Comparison of ENCODE assay signal across 17 mouse cellular contexts in genomic region chr9:70082357-70083204, GRCm38 (mm10). TPM values are rescaled to one million over a fixed set of nuclear protein-coding genes. Genes with fewer than 3 reads are reported as not detected.
DNase-seq lines count a peak whose midpoint lies in the region; ATAC-seq and TF ChIP-seq lines count a peak whose summit lies in the region.
"Had no signal": no experiment of that assay in that cellular context is flagged by ENCODE, and none has a peak within 500 bp of the region (broad histone marks: within the 10 kb centered on the region; RNA-seq: fewer than 3 reads in every experiment).

No protein-coding gene starts in this region.

- TF ChIP-seq CTCF in E14TG2a.4 (conservative IDR thresholded peaks at IDR 0.05; ENCODE audit: low read length), result no peak

- DNase-seq in heart, embryonic 10.5 days (ENCODE audit: low spot score), result no peak
- no peak for DNase-seq in heart, adult 18-20 months
- peak; percentile 21 for DNase-seq in forelimb bud, embryonic 11.5 days (ENCODE audit: low read depth, low spot score)
- no peak for DNase-seq in limb, embryonic 14.5 days (ENCODE audit: low spot score)
- no peak for DNase-seq in spleen, postnatal 4 days (ENCODE audit: low spot score in 2 of 2)
- no peak for DNase-seq in adrenal gland, postnatal 14 days
- DNase-seq: cerebellum, adult 9-10 months; kidney, postnatal 36 days; lung, embryonic 14.5 days had no signal

- TF ChIP-seq POLR2A in limb, embryonic 14.5 days (IDR thresholded peaks at IDR 0.05; ENCODE audit: borderline replicate concordance, extremely low read depth, insufficient read depth, insufficient read length), result no peak

- ATAC-seq in limb, embryonic 14.5 days (ENCODE audit: low FRiP score, low read depth), result peak; percentile 64; the same call in 1 of the 2 replicates
- ATAC-seq in cerebellum, adult (ENCODE audit: insufficient number of reproducible peaks, low FRiP score, low TSS enrichment), result no peak

- H3K4me2 ChIP-seq in limb, embryonic 14.5 days (replicated peaks; ENCODE audit: low read depth, low read length, severe bottlenecking), result peak overlapping the region; percentile 44
- H3K4me2 ChIP-seq: forebrain, embryonic 12.5 days; lung, embryonic 14.5 days; stomach, embryonic 15.5 days had no signal

- no peak overlapping the region for H3K4me3 ChIP-seq in heart, embryonic 10.5 days
- H3K4me3 ChIP-seq in E14TG2a.4 (replicated peaks; ENCODE audit: low read length), result peak overlapping the region; percentile 61
- H3K4me3 ChIP-seq in limb, embryonic 14.5 days (replicated peaks; ENCODE audit: low read length), result peak overlapping the region; percentile 24
- H3K4me3 ChIP-seq: forebrain, embryonic 12.5 days; myocyte; stomach, embryonic 15.5 days had no signal

- H3K27ac ChIP-seq in heart, embryonic 10.5 days, result peak overlapping the region; percentile 16; the same call in 1 of the 2 replicates
- peak overlapping the region; percentile 28; the same call in 1 of the 2 replicates for H3K27ac ChIP-seq in limb, embryonic 14.5 days (replicated peaks; ENCODE audit: low read depth, low read length)
- H3K27ac ChIP-seq: forebrain, embryonic 12.5 days; stomach, embryonic 15.5 days had no signal

- no peaks in the 10 kb centered on the region for H3K36me3 ChIP-seq in heart, embryonic 10.5 days
- no peaks in the 10 kb centered on the region for H3K36me3 ChIP-seq in E14TG2a.4 (ENCODE audit: insufficient read depth, low read length)
- no peaks in the 10 kb centered on the region for H3K36me3 ChIP-seq in limb, embryonic 14.5 days (ENCODE audit: control insufficient read depth, insufficient read depth, low read length)
- H3K36me3 ChIP-seq: forebrain, embryonic 12.5 days; stomach, embryonic 15.5 days had no signal

- H3K9me3 ChIP-seq in heart, embryonic 10.5 days, result no peaks in the 10 kb centered on the region
- peaks cover 19% of the 10 kb centered on the region for H3K9me3 ChIP-seq in E14TG2a.4 (ENCODE audit: low read length)
- no peaks in the 10 kb centered on the region for H3K9me3 ChIP-seq in limb, embryonic 14.5 days (ENCODE audit: control insufficient read depth, low read length)
- H3K9me3 ChIP-seq: forebrain, embryonic 12.5 days; stomach, embryonic 15.5 days had no signal

- WGBS in heart, embryonic 10.5 days, result 63% methylated on average over 25 of the region's 25 CpGs
- 18% methylated on average over 25 of the region's 25 CpGs for WGBS in limb, embryonic 14.5 days

- peak overlapping the region; percentile 25; the same call in 1 of the 2 replicates for H3K9ac ChIP-seq in limb, embryonic 14.5 days (ENCODE audit: low read depth, low read length, severe bottlenecking)
- H3K9ac ChIP-seq: forebrain, embryonic 12.5 days; lung, embryonic 14.5 days; stomach, embryonic 15.5 days had no signal

- peaks cover 8% of the 10 kb centered on the region; the same call in 1 of the 2 replicates for H3K4me1 ChIP-seq in heart, embryonic 10.5 days
- peaks cover 51% of the 10 kb centered on the region for H3K4me1 ChIP-seq in E14TG2a.4 (replicated peaks; ENCODE audit: low read depth, low read length)
- peaks cover 11% of the 10 kb centered on the region for H3K4me1 ChIP-seq in limb, embryonic 14.5 days (ENCODE audit: control insufficient read depth, insufficient read depth, low read length)
- H3K4me1 ChIP-seq: forebrain, embryonic 12.5 days; stomach, embryonic 15.5 days had no signal

- H3K27me3 ChIP-seq in heart, embryonic 10.5 days (ENCODE audit: insufficient read depth, poor library complexity, severe bottlenecking), result no peaks in the 10 kb centered on the region
- H3K27me3 ChIP-seq in E14TG2a.4 (ENCODE audit: insufficient read depth, low read length), result no peaks in the 10 kb centered on the region
- H3K27me3 ChIP-seq in limb, embryonic 14.5 days (ENCODE audit: control insufficient read depth, insufficient read depth, low read length), result no peaks in the 10 kb centered on the region
- H3K27me3 ChIP-seq: forebrain, embryonic 12.5 days; stomach, embryonic 15.5 days had no signal

RNA-seq across cellular contexts. Expression of gene Gcnt3, which starts 44.7 kb away (rescaled TPM):
- not detected in 2 replicates for polyA plus RNA-seq in heart, embryonic 10.5 days (2016; fragmentation: Nextera tagmentation; extraction: Ambion mirVana)
- not detected for total RNA-seq in heart, adult 18-20 months (2021)
- 0.01 and 0.03 TPM in 2 replicates for polyA plus RNA-seq in limb, embryonic 14.5 days (2012; rRNA removed)
- polyA plus RNA-seq in limb, embryonic 14.5 days (2014; fragmentation: Nextera tagmentation; extraction: Ambion mirVana), result 0.04 and 0.06 TPM in 2 replicates
- not detected in 2 replicates for total RNA-seq in adrenal gland, postnatal 14 days (2021)
- total RNA-seq: adrenal gland, adult 18-20 months; gastrocnemius, adult 8-10 months; left cerebral cortex, adult 18-20 months had no signal
- polyA plus RNA-seq: forebrain, embryonic 12.5 days had no signal

RNA-seq across cellular contexts. Expression of gene Fam81a, which starts 59.8 kb away (rescaled TPM):
- polyA plus RNA-seq in heart, embryonic 10.5 days (2016; fragmentation: Nextera tagmentation; extraction: Ambion mirVana), result 8.4 and 18.1 TPM in 2 replicates
- 10 to 100 TPM; 32.8 to 34.6 TPM for total RNA-seq in heart, adult 18-20 months (2021)
- 3.2 TPM in 2 replicates for polyA plus RNA-seq in limb, embryonic 14.5 days (2012; rRNA removed)
- polyA plus RNA-seq in limb, embryonic 14.5 days (2014; fragmentation: Nextera tagmentation; extraction: Ambion mirVana), result 6.2 and 6.7 TPM in 2 replicates
- 3.4 and 3.5 TPM in 2 replicates for total RNA-seq in adrenal gland, postnatal 14 days (2021)
